ENCODE assay signal across 18 mouse cellular contexts in genomic region chr3:58054726-58055125, GRCm38 (mm10).
"Had no signal": no experiment of that assay in that cellular context is flagged by ENCODE, and none has a peak within 500 bp of the region (broad histone marks: within the 10 kb centered on the region; RNA-seq: fewer than 3 reads in every experiment).

No protein-coding gene starts in this region.

- H3K27ac ChIP-seq: kidney, postnatal 0 days; layer of hippocampus, adult 2 months; left cerebral cortex, adult 2 months; lung, embryonic 15.5 days; midbrain, embryonic 10.5 days; midbrain, embryonic 13.5 days had no signal

- DNase-seq: kidney, adult 18-20 months; kidney, adult 9 months; kidney, postnatal 25 days; layer of hippocampus, adult 9-11 months; lung, adult 18-20 months; lung, postnatal 10 days; lung, postnatal 36 days; thymus, adult 18-20 months; thymus, postnatal 36 days had no signal

- H3K4me2 ChIP-seq: lung, embryonic 15.5 days; midbrain, embryonic 13.5 days had no signal

- H3K4me1 ChIP-seq: lung, embryonic 15.5 days; megakaryocyte, embryonic 14.5 days; midbrain, embryonic 13.5 days had no signal

- H3K4me3 ChIP-seq: layer of hippocampus, adult 2 months; left cerebral cortex, adult 2 months; lung, embryonic 15.5 days; megakaryocyte, embryonic 14.5 days; midbrain, embryonic 10.5 days; midbrain, embryonic 13.5 days had no signal

- H3K9ac ChIP-seq: lung, embryonic 15.5 days; midbrain, embryonic 13.5 days had no signal

- H3K27me3 ChIP-seq: lung, embryonic 15.5 days; megakaryocyte, embryonic 14.5 days; midbrain, embryonic 13.5 days had no signal

- H3K9me3 ChIP-seq: lung, embryonic 15.5 days; midbrain, embryonic 10.5 days; midbrain, embryonic 13.5 days had no signal

- ATAC-seq: intestine, embryonic 16.5 days; midbrain, embryonic 13.5 days; midbrain, embryonic 16.5 days had no signal

- H3K36me3 ChIP-seq: lung, embryonic 15.5 days; midbrain, embryonic 10.5 days; midbrain, embryonic 13.5 days had no signal
